Mouse (Mus musculus) brown adipose tissue, adult 24 weeks (tissue): ENCODE measurements around the gene Cops7b. TPM values are rescaled to one million over a fixed set of nuclear protein-coding genes. Genes with fewer than 3 reads are reported as not detected.

Source experiments
- polyA plus RNA-seq: library from polyadenylated mRNA; stranded (reverse); fragments of >200 nt; gene quantifications from 2 replicates; pipeline ENCODE4 v1.2.4, GENCODE M21; 2012; ENCODE audit not compliant: missing spikeins, insufficient read depth, insufficient read length

Cops7b gene
- polyA plus RNA-seq, 1 experiment, result 7.7 TPM

Other genes starting within 250 kb of the Cops7b start
- 88.2 and 112 TPM in 2 replicates for gene Ncl, start 223.5 kb upstream of the Cops7b start, polyA plus RNA-seq
- gene Nmur1, start 156.7 kb upstream of the Cops7b start, polyA plus RNA-seq, result not detected in 2 replicates
- not detected in 2 replicates for gene Tex44, start 156.6 kb upstream of the Cops7b start, polyA plus RNA-seq
- gene Ptma, start 56.2 kb upstream of the Cops7b start, polyA plus RNA-seq, result 280 and 322 TPM in 2 replicates
- 21.7 and 24.3 TPM in 2 replicates for gene Pde6d, start 275 bp upstream of the Cops7b start, polyA plus RNA-seq
- gene Nppc, start 87.7 kb downstream of the Cops7b start, polyA plus RNA-seq, result not detected in 2 replicates
- 5.6 and 8.8 TPM in 2 replicates for gene Dis3l2, start 120.9 kb downstream of the Cops7b start, polyA plus RNA-seq